Mouse (Mus musculus) B cell, adult 2 months (primary cell): ENCODE measurements around the gene Abr.

Experiments
- DNase-seq, 2 experiments: peaks; one replicate each; pipeline ENCODE4 v3.0.0; 2022

Gene Abr

DNA sequence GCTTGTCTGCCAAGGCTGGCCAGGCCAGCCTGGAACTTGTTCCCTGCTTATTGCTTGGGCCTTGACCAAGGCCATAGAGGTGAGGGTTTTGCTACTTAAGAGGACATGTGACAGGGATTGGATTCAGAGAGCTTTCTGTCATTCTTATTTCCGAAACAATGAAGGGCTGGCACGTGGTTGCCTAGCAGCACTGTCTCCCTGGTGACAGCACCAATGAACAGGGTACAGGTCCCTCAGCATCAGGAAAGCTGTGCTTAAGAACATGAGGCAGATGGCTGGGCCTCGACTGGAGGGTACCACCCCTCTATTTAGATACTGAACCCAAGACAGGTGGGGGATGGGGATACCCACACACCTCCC lies 171.9 kb downstream of the Abr start:
- DNase-seq = no peak

DNA sequence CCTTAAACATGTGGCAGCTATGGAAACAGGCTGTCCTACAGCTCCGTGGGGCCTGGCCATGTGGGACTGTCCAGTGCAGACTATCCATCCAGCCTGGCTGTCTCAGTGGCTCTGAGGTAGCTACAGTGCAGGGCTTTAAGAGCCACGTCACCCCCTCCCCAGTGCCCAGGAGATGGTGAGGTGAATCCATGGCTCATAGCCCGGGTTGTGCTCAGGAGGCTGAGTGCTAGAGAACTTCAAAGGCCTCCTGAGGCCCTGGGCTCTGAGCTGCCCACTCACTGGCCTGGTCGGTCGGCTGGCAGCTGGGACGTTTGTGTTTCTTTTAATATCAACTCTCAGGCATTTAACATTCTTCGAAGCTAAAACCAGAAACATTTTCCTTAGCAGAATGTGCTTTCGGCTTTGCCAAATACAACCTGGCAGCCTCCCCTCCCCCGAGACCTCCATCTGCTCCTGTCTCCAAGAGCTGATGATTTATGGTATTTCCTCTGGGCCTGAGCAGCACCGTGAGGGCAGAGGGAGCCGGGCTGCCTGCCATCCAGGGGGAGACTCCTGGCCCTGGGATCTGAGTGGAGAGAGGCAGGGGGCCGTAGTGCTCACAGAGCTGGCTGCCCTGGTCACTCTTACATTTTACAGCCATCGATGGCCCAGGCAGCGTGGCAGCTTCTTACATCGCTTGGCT lies 172.5 kb downstream of the Abr start:
- DNase-seq = no peak

DNA sequence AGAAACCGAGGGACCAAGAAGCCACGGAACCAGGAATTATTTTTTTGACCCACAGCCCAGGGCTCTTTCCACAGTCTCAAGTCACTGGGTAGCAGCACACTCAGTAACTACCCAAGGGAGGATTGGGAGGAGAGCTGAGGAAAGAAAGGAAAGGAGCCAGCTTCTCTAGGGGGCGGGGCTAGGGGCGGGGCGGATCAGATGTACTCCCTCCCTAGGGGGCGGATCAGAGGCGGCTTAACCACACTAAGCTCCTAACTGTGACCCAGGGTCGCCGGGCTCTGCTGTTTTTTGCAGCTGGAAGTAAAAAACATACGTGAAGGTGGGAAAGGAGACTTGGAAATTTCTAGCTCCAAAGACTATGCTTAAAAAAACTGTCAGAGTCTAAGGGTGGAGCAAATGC lies 175.9 kb downstream of the Abr start:
- no peak for DNase-seq

DNA sequence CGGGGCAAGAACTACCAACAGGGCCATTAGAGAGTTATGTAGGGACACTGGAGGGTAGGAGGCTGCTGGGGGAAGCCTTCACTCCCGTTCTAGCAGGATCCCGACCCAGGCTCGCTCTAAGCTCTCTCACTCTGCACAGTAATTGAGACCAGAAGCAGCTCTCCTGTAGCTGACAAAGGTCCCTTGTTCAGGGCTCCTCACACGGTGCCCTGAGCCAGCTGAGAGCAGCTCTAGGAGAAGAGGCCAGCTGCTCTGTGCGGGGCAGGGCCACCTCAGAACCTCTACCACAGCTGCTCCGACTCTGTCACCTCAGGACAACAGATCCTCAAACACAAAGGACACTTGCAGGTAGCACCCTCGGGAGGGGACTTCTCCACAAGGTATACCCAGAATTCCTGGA lies 176.7 kb downstream of the Abr start:
- no peak for DNase-seq

DNA sequence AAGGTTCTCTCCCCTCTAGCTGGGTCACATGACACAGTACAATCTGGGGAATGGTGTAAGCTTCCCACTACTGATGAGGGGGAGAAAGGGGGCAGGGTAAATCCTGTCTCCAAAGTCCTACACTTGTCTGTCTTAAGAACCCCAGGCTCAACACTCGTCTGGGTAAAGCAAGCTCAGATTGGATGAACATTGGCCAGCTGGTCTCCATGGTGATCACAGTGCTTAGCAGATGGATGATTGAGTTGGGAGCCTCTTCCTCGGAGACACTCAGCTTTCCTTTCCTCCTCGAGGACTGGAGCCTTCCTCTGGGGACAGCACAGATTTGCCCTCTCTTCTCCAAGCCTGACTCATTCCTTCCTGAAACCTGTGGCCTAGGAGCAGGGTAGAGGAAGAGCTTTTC lies 182.4 kb downstream of the Abr start:
- no peak for DNase-seq

DNA sequence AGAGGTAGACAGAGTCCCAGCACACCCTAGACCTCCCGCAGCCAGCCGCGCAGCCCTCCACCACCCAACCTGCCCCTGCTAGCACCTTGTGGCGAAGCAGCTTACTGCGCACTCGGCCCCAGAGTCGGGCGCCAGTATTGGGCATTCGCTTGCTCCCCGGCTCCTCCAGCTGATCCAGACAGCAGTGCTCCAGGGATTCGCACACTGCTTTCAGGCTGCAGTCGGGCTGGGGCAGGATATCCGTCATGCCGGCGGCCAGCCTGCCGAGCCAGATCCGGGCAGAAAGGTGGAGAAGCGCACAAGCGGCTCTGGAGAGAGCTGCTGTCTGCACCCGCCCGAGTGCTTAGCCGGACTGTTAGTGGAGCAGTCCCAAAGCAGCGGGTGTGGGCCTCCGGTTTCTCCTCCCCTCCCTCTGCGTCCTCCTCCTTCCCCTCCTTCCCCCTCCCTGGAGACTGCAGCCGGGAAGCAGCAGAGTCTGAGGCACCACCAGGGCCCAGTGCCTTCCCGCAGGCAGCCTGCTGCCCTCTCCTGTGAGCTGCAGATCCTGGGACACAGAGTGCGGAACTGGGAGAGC lies 185.2 kb downstream of the Abr start:
- DNase-seq = no peak

DNA sequence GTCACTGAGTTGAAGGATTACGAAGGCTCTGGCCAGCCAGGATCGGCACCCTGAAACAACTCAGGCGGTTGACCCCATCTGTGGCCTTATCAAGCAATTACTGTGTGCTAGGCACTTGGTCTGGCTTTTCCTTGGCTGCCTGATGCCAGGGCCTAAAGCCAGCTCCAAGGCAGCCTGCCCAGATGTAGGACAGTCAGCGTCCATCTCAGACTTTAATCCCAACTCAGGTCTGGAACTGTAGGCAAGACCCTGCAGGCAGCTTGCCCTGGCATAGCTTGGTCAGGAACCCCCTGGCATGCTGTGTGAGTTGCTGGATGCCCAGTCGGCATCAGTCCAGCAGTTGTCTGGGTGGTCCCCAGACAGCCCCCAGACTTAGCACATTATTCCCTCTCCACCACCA lies 186.1 kb downstream of the Abr start:
- no peak for DNase-seq

DNA sequence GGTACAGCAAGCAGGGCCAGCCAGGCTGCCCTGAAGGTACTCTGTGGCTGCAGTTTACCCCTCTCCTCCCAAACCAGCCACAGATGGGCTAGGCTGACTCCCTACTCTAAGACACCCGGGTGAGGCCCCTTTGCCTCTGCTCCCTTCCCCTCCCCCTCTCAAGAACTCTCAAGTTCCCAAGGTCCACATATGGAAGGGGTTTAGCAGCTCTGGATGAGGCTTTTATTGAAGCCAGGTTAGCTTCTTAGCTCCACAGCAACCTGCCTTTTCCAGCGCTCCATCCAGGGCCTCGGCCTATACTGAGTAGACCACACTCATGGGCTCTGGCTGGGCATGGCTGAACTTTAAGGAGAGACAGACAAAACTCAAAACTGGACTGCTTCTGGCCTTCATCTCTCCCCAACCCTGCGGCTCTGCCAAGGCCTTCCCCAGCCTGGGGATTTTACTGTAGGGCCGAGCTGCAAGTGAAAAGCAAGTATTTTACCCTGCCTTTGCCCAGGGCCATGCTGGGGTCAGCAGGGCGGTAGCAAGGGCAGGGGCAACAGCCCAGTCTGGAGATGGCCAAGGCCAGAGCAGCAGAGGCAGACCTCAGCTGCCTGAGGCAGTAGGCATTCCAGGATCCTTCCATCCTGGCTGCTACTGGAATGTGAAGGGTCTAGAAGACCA lies 192.0 kb downstream of the Abr start:
- DNase-seq = no peak

DNA sequence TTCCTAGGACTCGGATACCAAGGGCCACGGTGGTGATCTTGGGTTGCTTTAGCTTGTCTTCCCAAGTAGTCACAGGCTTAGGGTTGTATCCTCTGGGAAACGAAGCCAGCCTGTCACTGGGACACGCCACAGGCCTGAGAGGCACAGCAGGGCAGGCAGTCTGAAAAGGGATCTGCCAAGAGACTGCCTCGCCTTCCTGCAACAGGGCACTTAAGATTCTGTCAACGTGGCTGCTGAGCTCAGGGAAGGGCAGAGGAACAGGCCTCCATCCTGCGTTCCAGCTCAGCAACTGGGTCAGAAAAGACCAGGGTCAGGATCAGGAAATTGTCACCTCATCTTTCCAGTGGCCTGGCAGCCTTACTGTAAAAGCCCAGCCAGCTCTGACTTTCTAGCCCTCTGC lies 192.6 kb downstream of the Abr start:
- no peak for DNase-seq

DNA sequence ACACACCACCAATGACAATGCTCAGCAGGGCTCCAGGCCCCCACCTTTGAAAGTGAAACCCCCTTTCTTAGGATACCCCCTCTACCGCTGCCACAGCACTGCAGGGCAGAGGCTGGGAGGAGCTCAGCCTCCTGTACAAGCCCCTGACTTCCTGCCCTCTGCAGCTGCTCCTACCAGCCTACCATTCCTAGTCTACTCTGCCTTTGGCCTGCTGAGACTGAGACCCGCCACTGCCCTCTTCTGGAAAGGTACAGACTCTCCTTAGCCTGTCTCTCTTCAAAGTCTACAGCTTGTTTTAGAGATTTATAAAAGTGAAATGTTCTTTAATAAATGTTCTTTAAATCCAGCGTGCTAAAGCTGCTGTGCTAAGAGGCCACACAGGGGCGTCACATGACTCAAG lies 193.1 kb downstream of the Abr start:
- no peak for DNase-seq

DNA sequence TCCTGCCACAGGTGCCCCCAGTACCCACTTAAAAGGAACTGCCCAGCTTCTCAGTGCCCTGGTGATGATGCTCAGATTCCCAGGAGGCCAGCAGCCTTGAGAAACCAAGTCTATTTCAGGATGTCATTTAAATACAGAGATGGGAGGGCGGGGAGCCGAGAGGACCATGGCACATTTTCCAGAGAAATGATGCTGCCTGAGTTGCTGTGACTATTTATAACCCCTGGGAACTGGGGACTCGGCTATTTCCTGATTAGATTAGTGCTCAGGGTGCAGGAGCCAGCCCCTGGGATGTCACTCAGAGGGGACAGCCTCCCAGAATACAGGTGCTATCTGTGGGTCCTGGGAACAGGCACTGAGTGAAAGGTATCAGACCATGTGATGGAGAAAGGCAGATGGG lies 194.3 kb downstream of the Abr start:
- no peak for DNase-seq

DNA sequence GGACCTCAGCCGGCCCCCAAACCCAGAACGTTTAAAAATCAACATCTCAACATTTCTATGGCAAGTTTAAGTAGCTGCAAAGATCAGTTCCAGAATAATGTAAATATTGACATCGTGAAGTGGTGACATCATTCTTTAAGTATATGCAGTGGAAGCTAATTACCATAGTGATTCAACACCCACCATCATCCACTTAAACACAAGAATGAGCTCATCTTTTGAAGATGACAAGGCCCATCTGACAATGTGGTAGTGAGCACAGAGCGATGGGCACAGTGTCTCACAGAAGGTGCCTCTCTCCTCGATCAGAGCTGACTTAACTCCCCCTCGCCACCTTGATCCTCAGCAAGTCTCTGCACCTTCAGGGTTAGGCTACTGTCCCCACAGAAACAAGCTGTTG lies 196.4 kb downstream of the Abr start:
- no peak for DNase-seq

DNA sequence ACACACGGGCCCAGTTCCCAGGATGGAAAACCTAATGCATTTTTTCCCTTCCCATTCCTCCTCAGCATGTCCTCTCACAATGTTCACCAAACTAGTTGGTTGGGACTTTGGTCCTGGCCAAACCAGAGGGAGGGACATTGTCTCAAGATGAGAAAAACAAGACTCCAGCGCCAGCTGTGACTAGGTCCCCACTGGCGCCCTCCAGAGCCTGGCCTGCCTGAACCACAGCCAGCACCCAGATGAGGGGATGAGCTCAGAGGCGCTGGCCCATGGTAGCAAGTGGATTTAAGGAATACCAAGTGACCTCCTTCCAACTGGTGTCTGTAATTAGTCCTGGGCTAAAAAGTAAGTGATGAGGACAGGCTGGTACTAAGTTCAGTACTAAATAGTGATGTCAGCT lies 201.2 kb downstream of the Abr start:
- no peak for DNase-seq

DNA sequence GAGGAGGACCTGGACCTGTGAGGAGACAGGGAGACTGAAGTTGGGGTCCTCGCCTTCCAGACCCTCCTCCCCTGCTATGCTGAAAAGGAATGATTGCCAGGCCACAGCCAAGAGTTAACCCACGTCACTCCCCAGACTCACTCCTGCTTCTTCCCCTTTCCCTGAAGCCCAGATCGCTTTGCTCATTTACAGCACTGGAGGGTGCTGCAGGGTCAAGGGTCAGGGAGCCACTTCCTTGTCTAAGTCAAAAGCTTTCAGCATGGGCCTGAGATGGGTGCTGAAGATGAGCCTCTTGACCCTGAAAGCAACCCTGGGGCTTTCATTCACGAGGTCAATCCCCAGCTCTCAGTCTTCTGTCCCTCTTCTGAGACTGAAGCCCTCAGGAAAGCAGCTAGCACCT lies 202.9 kb downstream of the Abr start:
- DNase-seq = peak; percentile 44 to 48

DNA sequence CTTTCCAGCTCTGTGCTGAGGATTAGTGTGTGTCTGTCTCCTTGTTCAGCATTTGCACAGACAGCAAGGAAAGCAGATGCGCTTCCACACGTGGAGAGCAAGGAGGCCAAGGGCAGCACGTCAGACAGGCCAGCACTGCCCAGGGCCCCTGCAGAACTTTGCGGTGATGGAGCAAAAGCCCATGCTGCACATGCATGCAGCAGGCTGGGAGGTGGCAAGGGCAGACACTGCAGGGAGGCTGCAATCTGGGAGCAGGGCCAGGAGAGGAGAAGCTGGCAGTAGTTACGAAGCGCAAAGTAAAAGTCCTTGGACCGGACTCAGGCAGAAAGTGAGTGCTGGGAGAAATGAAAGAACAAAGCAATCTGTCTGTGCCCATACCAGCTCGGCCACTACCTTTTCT lies 203.7 kb downstream of the Abr start:
- DNase-seq = no peak

DNA sequence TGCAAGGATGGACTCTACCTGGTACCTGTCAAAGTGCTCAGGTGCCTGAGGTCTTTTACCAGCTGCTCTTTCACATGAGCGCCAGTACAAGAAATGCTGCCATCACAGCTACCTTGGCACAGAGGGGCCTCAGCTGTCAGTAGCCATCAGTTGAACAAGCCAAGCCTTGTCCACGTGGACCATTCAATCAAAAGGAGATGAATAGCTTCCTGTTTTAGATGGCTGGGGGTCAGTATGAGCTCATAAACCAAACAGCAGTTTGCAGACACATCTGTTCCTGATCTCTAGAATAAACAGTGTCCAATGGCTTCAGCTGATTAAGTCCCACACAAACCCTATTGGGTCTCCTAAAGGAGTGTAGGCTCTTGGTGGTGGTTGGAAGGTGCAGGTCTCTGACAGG lies 206.1 kb downstream of the Abr start:
- no peak for DNase-seq

DNA sequence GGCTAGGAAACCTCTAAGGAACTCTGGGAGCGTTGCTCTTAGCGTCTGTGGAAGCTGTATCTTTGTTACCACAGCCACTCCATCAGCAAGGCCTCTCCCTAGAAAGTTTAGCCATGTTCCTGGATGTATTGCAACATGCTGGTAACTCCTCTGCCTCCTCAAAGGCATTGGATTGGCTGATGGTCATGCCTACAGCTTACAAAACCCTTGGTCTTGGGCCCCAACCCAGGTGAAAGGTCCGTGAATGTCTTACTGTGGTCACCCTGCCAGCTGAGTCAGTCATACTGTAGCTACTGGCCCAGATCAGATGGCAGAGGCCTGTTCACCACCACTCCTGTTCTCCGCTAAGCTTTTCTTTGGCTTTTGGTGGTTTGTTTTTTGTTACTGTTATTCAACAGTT lies 207.1 kb downstream of the Abr start:
- no peak for DNase-seq

DNA sequence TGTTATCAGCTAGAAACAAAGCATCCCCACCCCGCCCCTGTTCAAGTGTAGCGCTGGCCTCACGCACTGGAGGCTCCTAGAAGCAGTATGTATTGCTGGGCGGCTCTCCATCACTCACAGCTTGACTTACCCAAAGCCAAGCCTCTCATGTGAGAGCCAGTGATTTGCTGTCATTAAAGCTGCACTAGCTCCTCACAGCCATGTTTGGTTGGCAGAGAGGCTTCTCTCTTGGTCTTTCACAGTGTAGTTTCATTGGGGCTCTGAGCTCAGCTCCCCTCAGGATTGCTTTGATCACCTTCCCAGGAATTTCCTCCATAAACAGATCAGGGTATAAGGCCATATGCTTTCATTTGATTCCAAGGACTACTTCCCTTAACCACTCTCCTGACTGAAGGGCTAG lies 208.9 kb downstream of the Abr start:
- DNase-seq = no peak

DNA sequence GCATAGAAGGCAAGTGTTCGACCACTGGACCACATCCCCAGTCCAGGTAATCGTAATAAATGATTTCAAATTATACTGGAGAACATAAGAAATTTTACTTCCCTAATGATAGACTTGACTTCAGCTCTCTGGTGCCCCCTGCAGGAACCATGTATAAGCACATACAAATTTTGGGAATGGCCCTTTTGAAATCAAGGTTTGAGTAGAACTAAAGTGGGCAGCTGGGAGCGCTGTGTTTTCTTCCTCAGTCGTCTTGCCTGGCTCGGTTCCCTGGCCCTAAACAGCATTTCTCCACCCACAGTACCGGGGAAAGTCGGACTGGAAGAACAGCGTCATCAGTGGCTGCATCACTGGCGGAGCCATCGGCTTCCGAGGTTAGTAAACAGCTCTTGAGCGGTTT lies 211.3 kb downstream of the Abr start:
- peak; percentile 83 to 85 for DNase-seq

DNA sequence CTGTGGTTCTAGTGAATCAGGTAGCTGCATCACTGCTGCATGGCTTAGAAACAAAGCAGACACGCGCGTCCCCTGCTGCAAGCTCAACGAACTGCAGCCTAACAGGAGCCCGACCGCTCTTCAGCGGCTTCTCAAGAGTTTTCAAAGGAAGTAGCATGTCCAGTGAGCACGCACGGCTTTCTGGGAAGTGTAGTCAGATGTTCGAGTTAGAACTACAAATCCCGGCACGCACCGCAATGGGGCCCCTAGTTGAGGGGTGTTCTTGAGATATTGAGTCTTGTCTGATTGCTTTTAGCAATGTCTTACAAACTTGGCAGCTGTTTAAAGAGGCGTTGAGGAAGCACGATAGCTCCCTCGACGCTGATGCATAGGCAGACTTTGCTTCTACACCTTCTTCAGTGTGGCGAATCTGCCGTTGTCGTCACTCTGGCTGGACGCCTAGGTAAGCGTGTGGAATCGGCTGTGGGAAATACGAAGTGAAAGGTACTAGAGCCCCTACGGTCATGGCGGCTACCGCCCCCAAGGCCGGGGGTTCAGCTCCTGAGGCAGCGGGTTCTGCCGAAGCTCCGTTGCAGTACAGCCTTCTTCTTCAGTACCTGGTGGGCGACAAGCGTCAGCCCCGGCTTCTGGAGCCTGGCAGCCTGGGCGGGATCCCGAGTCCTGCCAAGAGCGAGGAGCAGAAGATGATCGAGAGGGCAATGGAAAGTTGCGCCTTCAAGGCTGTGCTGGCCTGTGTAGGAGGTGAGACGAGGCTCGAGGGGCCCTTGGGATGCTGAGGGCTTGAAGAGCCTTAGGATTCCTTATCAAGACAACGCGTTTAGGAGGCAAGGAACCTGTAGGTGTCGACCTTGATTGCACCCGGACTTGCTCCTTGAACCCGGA lies 215.2 kb downstream of the Abr start, which contains the start of gene Timm22:
TSS of gene Timm22 (plus strand) at position 251 of the 882 bp plus-strand sequence.
- peak; percentile 97 to 98 for DNase-seq

DNA sequence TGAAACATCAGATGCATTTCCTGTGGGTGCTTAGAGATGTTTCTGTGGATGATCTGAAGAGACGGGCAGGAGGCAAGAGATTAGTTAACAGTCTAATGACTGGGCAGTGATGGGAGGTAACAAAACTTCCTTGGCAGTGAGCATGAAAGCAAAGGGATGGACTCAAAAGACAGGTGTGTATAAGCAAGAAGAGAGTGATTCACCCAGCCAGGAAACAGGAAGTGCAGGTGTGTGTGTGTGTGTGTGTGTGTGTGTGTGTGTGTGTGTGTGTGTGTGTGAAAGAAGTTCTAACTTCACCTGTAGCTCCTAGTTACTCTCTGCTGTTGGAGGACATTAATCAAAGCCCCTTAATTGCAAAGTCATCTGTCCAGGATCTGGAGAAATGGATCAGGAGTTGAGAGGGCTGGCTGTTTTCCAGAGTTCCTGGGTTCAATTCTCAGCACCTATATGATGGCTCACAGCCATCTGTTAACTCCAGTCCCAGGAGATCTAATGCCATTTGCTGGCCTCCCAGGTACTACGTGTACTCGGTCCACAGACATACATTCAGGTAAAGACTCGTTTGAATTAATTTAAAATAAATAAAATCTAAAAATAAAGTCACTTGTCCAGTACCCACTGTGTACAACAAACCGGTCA lies 216.4 kb downstream of the Abr start:
- peak; percentile 41 to 46 for DNase-seq

DNA sequence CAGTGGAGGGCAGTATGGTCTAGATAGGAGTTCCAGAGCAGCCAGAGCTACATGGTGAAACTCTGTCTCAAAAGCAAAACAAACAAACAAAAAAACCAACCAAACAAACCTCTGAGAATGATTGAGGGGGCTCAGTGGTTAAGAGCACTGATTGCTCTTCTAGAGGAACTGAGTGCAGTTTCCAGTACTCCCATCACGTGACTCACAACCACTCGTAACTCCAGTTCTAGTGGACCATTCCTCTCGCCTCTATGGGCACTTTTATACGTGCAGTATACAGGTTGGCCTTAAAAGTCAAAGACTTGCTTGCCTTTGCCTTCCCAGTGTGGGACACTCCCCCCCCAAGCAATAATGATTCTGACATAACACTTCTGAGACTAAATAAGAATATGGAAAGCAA lies 217.0 kb downstream of the Abr start:
- DNase-seq = no peak

DNA sequence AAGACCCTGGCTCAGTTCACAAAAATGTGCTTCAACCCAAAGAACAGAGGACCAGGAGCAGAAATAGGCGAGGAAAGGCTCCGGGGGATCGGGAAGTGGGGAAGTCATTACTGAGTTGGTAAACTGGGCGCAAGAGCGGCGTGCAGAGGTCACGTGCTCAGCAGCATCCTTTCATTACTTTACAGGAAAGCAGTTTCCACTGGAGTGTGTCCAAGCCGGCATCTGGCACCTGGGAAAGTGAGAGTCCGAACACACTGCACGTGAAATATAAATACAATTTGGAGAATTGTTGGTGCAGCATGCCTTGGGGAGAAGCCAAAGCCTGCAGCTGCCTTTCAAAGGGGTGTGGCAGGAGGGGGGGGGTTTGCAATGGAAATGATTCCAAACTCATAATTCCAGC lies 220.7 kb downstream of the Abr start:
- DNase-seq = no peak
